Comparison of ENCODE assay signal across 14 mouse cellular contexts in the genomic region with DNA sequence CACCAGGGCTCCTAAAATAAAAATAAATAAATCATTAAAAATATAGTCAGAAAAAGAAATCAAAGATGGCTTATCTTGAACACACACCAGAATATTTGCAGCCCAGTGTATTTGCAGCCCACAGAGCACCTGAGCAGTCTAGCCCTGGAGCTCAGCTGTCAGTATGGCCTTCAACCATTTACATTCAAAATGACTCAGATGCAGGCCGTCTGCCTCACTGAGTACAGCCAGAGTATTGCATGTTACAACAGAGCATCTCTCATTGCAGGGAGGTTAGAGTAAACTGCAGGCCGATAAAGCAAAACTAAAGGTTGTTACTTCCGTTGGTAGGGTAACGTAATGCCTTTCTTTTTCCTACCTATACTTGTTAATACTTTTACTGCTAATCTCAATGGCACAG.
"Had no signal": no experiment of that assay in that cellular context is flagged by ENCODE, and none has a peak within 500 bp of the region (broad histone marks: within the 10 kb centered on the region; RNA-seq: fewer than 3 reads in every experiment).

No protein-coding gene starts in this region.

- ATAC-seq: midbrain, embryonic 13.5 days had no signal

- DNase-seq: kidney, adult 9 months; kidney, postnatal 36 days; left cerebral cortex, postnatal 4 days; lung, adult 18-20 months; right cerebral cortex, postnatal 4 days; spleen, adult 18-20 months; thymus, adult 2 months; thymus, postnatal 25 days had no signal

- H3K4me2 ChIP-seq: limb, embryonic 13.5 days; midbrain, embryonic 13.5 days; neural tube, embryonic 12.5 days had no signal

- H3K9me3 ChIP-seq: limb, embryonic 13.5 days; midbrain, embryonic 13.5 days; neural tube, embryonic 12.5 days had no signal

- H3K27ac ChIP-seq: kidney, postnatal 0 days; limb, embryonic 13.5 days; liver, embryonic 14.5 days; midbrain, embryonic 13.5 days; neural tube, embryonic 12.5 days had no signal

- H3K9ac ChIP-seq: limb, embryonic 13.5 days; liver, embryonic 14.5 days; midbrain, embryonic 13.5 days; neural tube, embryonic 12.5 days had no signal

- H3K4me3 ChIP-seq: limb, embryonic 13.5 days; midbrain, embryonic 13.5 days; myocyte; neural tube, embryonic 12.5 days had no signal

- H3K4me1 ChIP-seq: limb, embryonic 13.5 days; midbrain, embryonic 13.5 days; neural tube, embryonic 12.5 days had no signal

- H3K27me3 ChIP-seq: limb, embryonic 13.5 days; midbrain, embryonic 13.5 days; neural tube, embryonic 12.5 days had no signal
